Mouse (Mus musculus) ES-E14 (cell line): ENCODE results near the gene Rpl10a.

Source experiments
- CHD2 ChIP-seq: IDR thresholded peaks from 2 replicates; pipeline ENCODE4 v1.6.1; 2014; ENCODE audit warnings: mild to moderate bottlenecking, low read depth, low read length, inconsistent platforms
- HCFC1 ChIP-seq: IDR thresholded peaks from 2 replicates; pipeline ENCODE4 v1.6.1; 2012; ENCODE audit warnings: low read length, inconsistent platforms, borderline replicate concordance; ENCODE audit not compliant: insufficient read depth
- MAFK ChIP-seq: IDR thresholded peaks from 2 replicates; pipeline ENCODE4 v1.6.1; 2014; ENCODE audit warnings: mild to moderate bottlenecking, low read depth, low read length, inconsistent platforms; ENCODE audit not compliant: insufficient read depth
- ZC3H11A ChIP-seq: IDR thresholded peaks from 2 replicates; pipeline ENCODE4 v1.6.1; 2012; ENCODE audit warnings: low read depth, mild to moderate bottlenecking, inconsistent platforms, low read length, borderline replicate concordance
- ZNF384 ChIP-seq: IDR thresholded peaks from 2 replicates; pipeline ENCODE4 v1.6.1; 2012; ENCODE audit warnings: low read depth, low read length, inconsistent platforms

- TF ChIP-seq MAFK = no peak
- TF ChIP-seq ZC3H11A = no peak
- TF ChIP-seq ZNF384 = no peak
- no peak for TF ChIP-seq HCFC1
- no peak for TF ChIP-seq CHD2
These were observed 4.5 kb upstream of the Rpl10a start for GRCm38 (mm10) chr17:28323786-28324185.
